Mouse (Mus musculus): Measurements from ENCODE around the gene Cd28.

Cd28 gene

GRCm38 (mm10) chr1:60716567-60716966, at the start of gene Cd28:
Gene Cd28, plus strand, starts transcription at chr1:60716800.
- no peak for DNase-seq (ENCODE audit: extremely low spot score, low spot score)

- no peak for DNase-seq (ENCODE audit: extremely low spot score, low spot score)
Measured at GRCm38 (mm10) chr1:60667873-60668616, 48.6 kb upstream of the Cd28 start.

- no peak for DNase-seq (ENCODE audit: extremely low spot score, low spot score)
Measured at GRCm38 (mm10) chr1:60669048-60669447, 47.6 kb upstream of the Cd28 start.

- no peak for DNase-seq (ENCODE audit: extremely low spot score, low spot score)
Measured at GRCm38 (mm10) chr1:60669664-60670063, 46.9 kb upstream of the Cd28 start.

GRCm38 (mm10) chr1:60670172-60670571, 46.4 kb upstream of the Cd28 start:
- DNase-seq (ENCODE audit: extremely low spot score, low spot score): no peak

- no peak for DNase-seq (ENCODE audit: extremely low spot score, low spot score)
Measured at GRCm38 (mm10) chr1:60683766-60684165, 32.8 kb upstream of the Cd28 start.

- DNase-seq (ENCODE audit: extremely low spot score, low spot score): no peak
Measured at GRCm38 (mm10) chr1:60696115-60696895, 20.3 kb upstream of the Cd28 start.

GRCm38 (mm10) chr1:60702641-60703040, 14.0 kb upstream of the Cd28 start:
- DNase-seq (ENCODE audit: extremely low spot score, low spot score): no peak

- no peak for DNase-seq (ENCODE audit: extremely low spot score, low spot score)
Measured at GRCm38 (mm10) chr1:60713238-60713637, 3.4 kb upstream of the Cd28 start.

GRCm38 (mm10) chr1:60715651-60716196, 876 bp upstream of the Cd28 start:
- no peak for DNase-seq (ENCODE audit: extremely low spot score, low spot score)

GRCm38 (mm10) chr1:60718580-60718979, 2.0 kb downstream of the Cd28 start:
- DNase-seq (ENCODE audit: extremely low spot score, low spot score): no peak

GRCm38 (mm10) chr1:60723555-60723954, 7.0 kb downstream of the Cd28 start:
- DNase-seq (ENCODE audit: extremely low spot score, low spot score): no peak

- no peak for DNase-seq (ENCODE audit: extremely low spot score, low spot score)
Measured at GRCm38 (mm10) chr1:60731940-60732339, 15.3 kb downstream of the Cd28 start.

- DNase-seq (ENCODE audit: extremely low spot score, low spot score): no peak
Measured at GRCm38 (mm10) chr1:60735072-60735907, 18.7 kb downstream of the Cd28 start.

GRCm38 (mm10) chr1:60735908-60736280, 19.3 kb downstream of the Cd28 start:
- no peak for DNase-seq (ENCODE audit: extremely low spot score, low spot score)

GRCm38 (mm10) chr1:60744266-60744665, 27.7 kb downstream of the Cd28 start:
- no peak for DNase-seq (ENCODE audit: extremely low spot score, low spot score)

GRCm38 (mm10) chr1:60745664-60746063, 29.1 kb downstream of the Cd28 start:
- DNase-seq (ENCODE audit: extremely low spot score, low spot score): no peak

- no peak for DNase-seq (ENCODE audit: extremely low spot score, low spot score)
Measured at GRCm38 (mm10) chr1:60746153-60746552, 29.6 kb downstream of the Cd28 start.

- no peak for DNase-seq (ENCODE audit: extremely low spot score, low spot score)
Measured at GRCm38 (mm10) chr1:60746856-60747255, 30.3 kb downstream of the Cd28 start.

- no peak for DNase-seq (ENCODE audit: extremely low spot score, low spot score)
Measured at GRCm38 (mm10) chr1:60748286-60748685, 31.7 kb downstream of the Cd28 start.

- DNase-seq (ENCODE audit: extremely low spot score, low spot score): no peak
Measured at GRCm38 (mm10) chr1:60748936-60749335, 32.3 kb downstream of the Cd28 start.

All from neural tube, embryonic 10.5 days (tissue).